Mouse (Mus musculus) granulocyte monocyte progenitor cell, adult 5-6 weeks (primary cell): ENCODE measurements around the gene Trim24. TPM values are rescaled to one million over a fixed set of nuclear protein-coding genes. Genes with fewer than 3 reads are reported as not detected.

Experiments used
- total RNA-seq, 2 experiments: library from RNA; stranded (forward) in 1 of 2; stranded (reverse) in 1 of 2; fragments of 200-712, 200-1000 nt in 1 of 2; fragments of >200 nt in 1 of 2; fragmentation: Nextera tagmentation in 1 of 2; gene quantifications; 2 replicates each; pipeline ENCODE4 v1.2.3; 2014 to 2017

Trim24 gene
- total RNA-seq, 2 experiments from 2014 or later, result 13.9 to 31.0 TPM

Other genes starting within 250 kb of the Trim24 start
- gene Svopl, start 176.2 kb downstream of the Trim24 start, total RNA-seq (2014; fragmentation: Nextera tagmentation), result not detected in 2 replicates
- gene Svopl, start 176.2 kb downstream of the Trim24 start, total RNA-seq (2017), result not detected in 2 replicates
- gene Tmem213, start 238.4 kb downstream of the Trim24 start, total RNA-seq (2014; fragmentation: Nextera tagmentation), result not detected in 2 replicates
- gene Tmem213, start 238.4 kb downstream of the Trim24 start, total RNA-seq (2017), result not detected in 2 replicates